Mouse (Mus musculus): ENCODE results near the gene 2810408A11Rik. TPM values are rescaled to one million over a fixed set of nuclear protein-coding genes. Genes with fewer than 3 reads are reported as not detected.
A peak's percentile ranks its signal among the peaks of the same experiment; 100 is the strongest.

2810408A11Rik gene
- polyA plus RNA-seq, 1 experiment from 2014 or later, result 5.3 TPM

DNA sequence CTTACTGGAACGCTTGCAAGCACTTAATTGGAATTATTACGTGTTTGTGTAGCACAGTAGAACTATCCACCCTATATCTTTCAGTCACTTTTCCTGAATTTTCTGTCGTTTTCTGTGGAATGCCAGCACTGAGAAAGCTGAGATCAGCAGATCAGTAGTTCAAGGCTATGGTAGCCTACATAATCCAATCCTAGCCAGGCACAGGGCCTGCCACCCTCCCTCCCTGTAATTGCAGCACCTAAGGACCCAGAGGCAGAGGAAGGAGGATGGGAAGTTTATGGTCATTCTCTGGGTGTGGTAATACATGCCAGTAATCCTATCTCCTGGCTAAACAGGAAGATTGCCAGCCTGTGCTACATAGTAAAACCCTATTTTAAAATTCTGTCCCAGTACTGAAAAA, 22.0 kb upstream of the 2810408A11Rik start:
- 73% methylated on average over 3 of the region's 3 CpGs for WGBS (ENCODE audit: insufficient replicate concordance)
- Histone ChIP-seq H3K4me2 (peak overlapping the region; percentile 55), H3K9ac (ENCODE audit: low read depth, low read length) (0 out of 2 replicates have a peak overlapping the region, but pooled peaks have one; percentile 82)

DNA sequence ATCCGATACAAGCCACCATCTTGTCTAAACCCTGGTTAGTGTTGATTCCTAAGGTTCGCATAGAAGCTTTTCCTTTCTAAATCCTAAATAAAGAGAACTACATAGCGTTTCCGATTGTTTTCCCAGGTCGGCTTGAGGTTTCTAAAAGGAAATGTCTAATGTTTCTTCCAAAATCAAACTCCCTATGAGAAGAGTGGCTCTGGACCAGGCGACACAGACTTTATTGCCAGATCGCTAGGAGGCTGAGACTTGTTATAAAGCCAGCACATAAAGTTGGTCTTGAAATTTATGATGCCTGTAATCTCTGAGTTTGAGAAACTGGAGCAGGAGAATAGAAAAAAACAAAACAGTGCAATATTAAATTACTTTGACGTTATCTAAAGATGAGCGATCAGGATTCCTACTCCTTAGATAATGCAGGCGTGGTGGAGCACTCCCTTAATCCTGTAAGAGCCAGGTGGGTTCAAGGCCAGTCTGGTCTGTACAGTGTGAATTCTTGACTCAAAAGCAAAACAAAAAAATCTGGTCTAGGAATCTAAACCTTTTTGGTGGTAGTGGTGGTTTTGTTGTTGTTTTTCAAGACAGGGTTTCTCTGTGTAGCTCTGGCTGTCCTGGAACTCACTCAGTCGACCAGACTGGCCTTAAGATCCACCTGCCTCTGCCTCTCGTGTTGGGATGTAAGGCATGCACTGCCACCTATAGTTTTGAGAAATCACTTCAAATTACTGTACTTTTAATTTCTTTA, 21.4 kb upstream of the 2810408A11Rik start:
- 4% methylated on average over 12 of the region's 12 CpGs for WGBS (ENCODE audit: insufficient replicate concordance)
- Histone ChIP-seq H3K27ac (ENCODE audit: low read depth, low read length) (peak overlapping the region; percentile 98), H3K4me3 (ENCODE audit: low read depth, low read length) (peak overlapping the region; percentile 95), H3K4me2 (peak overlapping the region; percentile 55), H3K36me3 (ENCODE audit: control insufficient read depth, insufficient read depth, low read length) (peaks cover 12% of the 10 kb centered on the region), H3K9me3 (replicated peaks; ENCODE audit: control insufficient read depth, low read length) (no peaks in the 10 kb centered on the region), H3K4me1 (ENCODE audit: control insufficient read depth, insufficient read depth, low read length) (peaks cover 13% of the 10 kb centered on the region), H3K27me3 (ENCODE audit: control insufficient read depth, insufficient read depth, low read length) (no peaks in the 10 kb centered on the region), H3K9ac (ENCODE audit: low read depth, low read length) (peak overlapping the region; percentile 82)
- ATAC-seq (replicated peaks; ENCODE audit: insufficient number of reproducible peaks, low FRiP score, low TSS enrichment), result no peak

More for the DNA sequence above, 22.0 kb upstream of the 2810408A11Rik start:
- H3K27ac ChIP-seq (ENCODE audit: low read depth, low read length), result peak overlapping the region; percentile 98; the same call in 1 of the 2 replicates
- peaks cover 13% of the 10 kb centered on the region for H3K4me1 ChIP-seq (ENCODE audit: control insufficient read depth, insufficient read depth, low read length)
- peaks cover 6% of the 10 kb centered on the region for H3K36me3 ChIP-seq (ENCODE audit: control insufficient read depth, insufficient read depth, low read length)
- H3K27me3 ChIP-seq (ENCODE audit: control insufficient read depth, insufficient read depth, low read length), result no peaks in the 10 kb centered on the region
- ATAC-seq (replicated peaks; ENCODE audit: insufficient number of reproducible peaks, low FRiP score, low TSS enrichment), result no peak
- H3K4me3 ChIP-seq (ENCODE audit: low read depth, low read length), result no peak overlapping the region
- no peaks in the 10 kb centered on the region for H3K9me3 ChIP-seq (replicated peaks; ENCODE audit: control insufficient read depth, low read length)

DNA sequence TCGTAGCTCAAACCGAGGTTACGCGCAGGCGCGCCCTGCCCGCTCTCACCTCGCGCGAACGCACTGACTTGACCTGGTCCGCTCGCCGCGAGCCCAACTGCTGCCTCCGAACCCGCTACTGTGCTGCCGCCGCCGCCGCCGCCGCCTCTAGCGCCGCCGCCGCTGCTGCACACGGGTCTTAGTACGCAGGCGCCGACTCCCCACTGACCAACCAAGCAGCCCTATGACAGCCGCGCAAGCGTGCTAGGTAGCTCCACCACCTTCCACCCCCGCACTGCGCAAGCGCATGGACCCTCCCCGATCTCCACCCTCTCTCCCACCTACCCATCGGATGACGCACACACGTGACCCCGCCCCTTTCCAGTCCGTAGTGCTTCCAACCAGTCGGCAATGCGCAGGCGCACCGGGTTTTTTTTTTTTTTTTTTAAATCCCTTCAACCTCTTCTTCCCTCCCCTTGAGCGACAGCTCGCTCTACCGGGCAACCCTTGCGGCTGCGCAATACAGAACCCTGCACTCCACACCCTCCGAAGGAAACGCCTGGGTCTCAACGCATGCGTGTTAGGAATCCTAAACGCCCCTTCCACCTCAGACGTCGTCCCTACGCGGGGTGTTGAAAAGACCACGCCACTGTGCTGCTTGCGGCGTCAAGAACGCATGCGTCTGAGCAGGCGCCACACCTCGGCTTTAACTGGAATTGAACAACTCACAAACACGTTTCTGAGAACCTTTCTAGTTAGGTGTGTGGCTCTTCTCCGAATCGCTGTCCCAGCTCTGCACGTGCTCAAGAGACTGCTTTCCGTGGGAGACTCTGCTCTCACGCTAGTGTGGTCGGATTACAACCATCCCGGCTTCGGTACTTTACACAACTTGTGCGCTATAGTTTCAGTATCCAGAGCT, 20.6 kb upstream of the 2810408A11Rik start, which contains the start of gene Eif5a:
Eif5a (minus strand) TSS at position 845 of the 898 bp plus-strand sequence.
- peak; percentile 95 for ATAC-seq (replicated peaks; ENCODE audit: insufficient number of reproducible peaks, low FRiP score, low TSS enrichment)
- Histone ChIP-seq H3K9ac (ENCODE audit: low read depth, low read length) (peak within 1 kb of the TSS; percentile 99), H3K9me3 (replicated peaks; ENCODE audit: control insufficient read depth, low read length) (no peaks in the 10 kb centered on the region), H3K4me1 (ENCODE audit: control insufficient read depth, insufficient read depth, low read length) (peaks cover 14% of the 10 kb centered on the region), H3K27ac (ENCODE audit: low read depth, low read length) (peak within 1 kb of the TSS; percentile 98), H3K4me3 (ENCODE audit: low read depth, low read length) (peak within 1 kb of the TSS; percentile 95), H3K36me3 (ENCODE audit: control insufficient read depth, insufficient read depth, low read length) (peaks cover 14% of the 10 kb centered on the region), H3K4me2 (peak within 1 kb of the TSS; percentile 72), H3K27me3 (ENCODE audit: control insufficient read depth, insufficient read depth, low read length) (no peaks in the 10 kb centered on the region)
- WGBS (ENCODE audit: insufficient replicate concordance), result under 1% methylated on average over 78 of the region's 78 CpGs

DNA sequence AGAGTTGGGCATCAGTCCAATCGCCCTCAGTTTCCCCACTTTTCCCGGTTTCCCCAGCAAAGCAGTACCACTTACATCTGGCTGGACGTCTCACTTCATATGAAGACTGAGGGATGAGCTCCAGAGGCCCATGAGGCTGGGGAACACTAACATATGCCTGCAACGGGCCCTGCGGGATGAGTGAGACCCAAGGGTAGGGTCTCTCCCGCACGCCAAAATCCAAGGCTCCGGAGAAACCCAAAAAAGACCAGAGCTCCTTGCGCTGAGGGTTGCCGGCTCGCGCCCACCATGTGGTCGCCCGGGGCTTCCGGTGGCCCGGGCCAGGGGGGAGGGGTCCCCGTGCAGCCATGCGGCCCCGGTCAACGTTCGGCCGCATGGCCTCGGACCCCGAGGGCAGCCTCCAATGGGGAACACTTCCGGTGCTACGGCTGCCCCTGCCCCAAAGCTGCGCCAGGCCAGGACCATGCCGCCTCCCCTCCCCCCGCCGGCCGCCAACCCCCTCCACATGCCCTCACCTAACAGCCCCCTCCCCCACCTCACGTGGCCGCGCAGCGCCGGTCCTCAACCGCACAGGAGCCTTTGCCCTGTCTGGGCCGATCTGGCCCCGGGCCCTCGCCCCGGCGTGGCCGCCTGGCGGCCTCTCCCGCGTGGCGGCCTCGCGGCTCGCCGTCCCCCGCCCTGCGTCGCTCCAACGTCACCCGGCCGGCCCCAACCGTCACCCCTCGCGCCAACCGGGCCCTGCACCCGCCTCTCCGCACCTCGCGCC, 19.7 kb upstream of the 2810408A11Rik start:
- ATAC-seq (replicated peaks; ENCODE audit: insufficient number of reproducible peaks, low FRiP score, low TSS enrichment), result no peak
- under 1% methylated on average over 64 of the region's 65 CpGs for WGBS (ENCODE audit: insufficient replicate concordance)
- peaks cover 23% of the 10 kb centered on the region for H3K4me1 ChIP-seq (ENCODE audit: control insufficient read depth, insufficient read depth, low read length)

DNA sequence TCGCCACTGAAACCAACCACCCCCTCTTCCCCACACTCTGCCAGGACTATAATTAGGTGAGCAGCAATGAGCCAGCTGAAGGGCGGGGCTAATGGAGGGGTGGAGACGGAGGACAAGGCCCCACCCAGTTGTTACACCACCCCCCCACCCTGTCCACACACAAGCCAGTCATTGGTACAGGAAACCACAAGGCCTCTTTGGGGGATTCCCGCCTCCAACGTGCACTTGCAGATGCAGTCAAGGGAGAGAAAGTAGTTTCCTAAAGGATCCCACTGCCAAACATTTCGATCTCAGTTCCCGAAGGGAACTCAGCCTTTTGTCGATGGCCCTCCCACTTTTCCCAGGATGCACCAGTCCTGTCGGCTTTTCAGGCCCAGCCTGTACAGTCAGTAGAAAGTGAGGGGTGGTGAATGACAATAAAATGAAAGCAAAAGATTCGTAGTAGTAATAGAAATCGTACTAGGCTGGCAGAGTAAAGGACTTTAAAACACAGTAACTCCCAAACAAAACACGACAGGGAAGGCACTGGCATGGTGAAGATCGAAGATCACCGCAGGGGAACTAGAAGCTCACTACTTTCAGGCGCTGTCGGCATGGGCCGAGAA, 19.0 kb upstream of the 2810408A11Rik start:
- peak overlapping the region; percentile 95 for H3K4me3 ChIP-seq (ENCODE audit: low read depth, low read length)
- H3K27me3 ChIP-seq (ENCODE audit: control insufficient read depth, insufficient read depth, low read length), result no peaks in the 10 kb centered on the region
- peak overlapping the region; percentile 99 for H3K9ac ChIP-seq (ENCODE audit: low read depth, low read length)
- H3K9me3 ChIP-seq (replicated peaks; ENCODE audit: control insufficient read depth, low read length), result no peaks in the 10 kb centered on the region
- 0 out of 2 replicates have a peak, but pooled peaks have one; percentile 23 for ATAC-seq (replicated peaks; ENCODE audit: insufficient number of reproducible peaks, low FRiP score, low TSS enrichment)
- peaks cover 21% of the 10 kb centered on the region for H3K36me3 ChIP-seq (ENCODE audit: control insufficient read depth, insufficient read depth, low read length)
- peaks cover 30% of the 10 kb centered on the region for H3K4me1 ChIP-seq (ENCODE audit: control insufficient read depth, insufficient read depth, low read length)
- peak overlapping the region; percentile 98 for H3K27ac ChIP-seq (ENCODE audit: low read depth, low read length)
- WGBS (ENCODE audit: insufficient replicate concordance), result under 1% methylated on average over 17 of the region's 17 CpGs
- peak overlapping the region; percentile 72 for H3K4me2 ChIP-seq

More for the DNA sequence above, 19.7 kb upstream of the 2810408A11Rik start:
- Histone ChIP-seq H3K27ac (ENCODE audit: low read depth, low read length) (peak overlapping the region; percentile 98), H3K27me3 (ENCODE audit: control insufficient read depth, insufficient read depth, low read length) (no peaks in the 10 kb centered on the region), H3K4me3 (ENCODE audit: low read depth, low read length) (peak overlapping the region; percentile 95), H3K9ac (ENCODE audit: low read depth, low read length) (peak overlapping the region; percentile 99), H3K9me3 (replicated peaks; ENCODE audit: control insufficient read depth, low read length) (no peaks in the 10 kb centered on the region), H3K4me2 (peak overlapping the region; percentile 72), H3K36me3 (ENCODE audit: control insufficient read depth, insufficient read depth, low read length) (peaks cover 20% of the 10 kb centered on the region)

DNA sequence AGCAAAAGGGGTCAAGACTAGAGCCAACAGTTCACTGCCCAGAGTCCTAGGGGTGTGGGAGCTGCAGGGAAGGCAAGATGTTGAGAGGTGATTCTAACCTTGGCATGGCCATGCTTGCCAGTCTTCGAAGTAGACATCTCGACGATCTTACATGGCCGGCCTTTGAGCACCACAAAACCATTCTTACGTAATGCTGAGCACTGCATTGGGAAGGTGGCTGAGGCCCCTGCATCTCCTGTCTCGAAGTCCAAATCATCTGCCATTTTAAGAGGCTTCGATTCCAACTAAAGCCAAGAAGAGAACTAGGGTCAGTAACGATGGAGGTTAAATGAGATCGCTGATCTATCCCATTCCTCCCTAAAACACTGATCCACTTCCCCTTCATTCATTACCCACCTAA, 18.3 kb upstream of the 2810408A11Rik start:
- H3K9me3 ChIP-seq (replicated peaks; ENCODE audit: control insufficient read depth, low read length), result no peaks in the 10 kb centered on the region
- H3K36me3 ChIP-seq (ENCODE audit: control insufficient read depth, insufficient read depth, low read length), result peaks cover 21% of the 10 kb centered on the region
- peak overlapping the region; percentile 99 for H3K9ac ChIP-seq (ENCODE audit: low read depth, low read length)
- H3K27me3 ChIP-seq (ENCODE audit: control insufficient read depth, insufficient read depth, low read length), result no peaks in the 10 kb centered on the region
- peak overlapping the region; percentile 72 for H3K4me2 ChIP-seq
- peak overlapping the region; percentile 98 for H3K27ac ChIP-seq (ENCODE audit: low read depth, low read length)
- ATAC-seq (replicated peaks; ENCODE audit: insufficient number of reproducible peaks, low FRiP score, low TSS enrichment), result no peak
- H3K4me1 ChIP-seq (ENCODE audit: control insufficient read depth, insufficient read depth, low read length), result peaks cover 32% of the 10 kb centered on the region
- H3K4me3 ChIP-seq (ENCODE audit: low read depth, low read length), result peak overlapping the region; percentile 95
- 82% methylated on average over 9 of the region's 9 CpGs for WGBS (ENCODE audit: insufficient replicate concordance)

DNA sequence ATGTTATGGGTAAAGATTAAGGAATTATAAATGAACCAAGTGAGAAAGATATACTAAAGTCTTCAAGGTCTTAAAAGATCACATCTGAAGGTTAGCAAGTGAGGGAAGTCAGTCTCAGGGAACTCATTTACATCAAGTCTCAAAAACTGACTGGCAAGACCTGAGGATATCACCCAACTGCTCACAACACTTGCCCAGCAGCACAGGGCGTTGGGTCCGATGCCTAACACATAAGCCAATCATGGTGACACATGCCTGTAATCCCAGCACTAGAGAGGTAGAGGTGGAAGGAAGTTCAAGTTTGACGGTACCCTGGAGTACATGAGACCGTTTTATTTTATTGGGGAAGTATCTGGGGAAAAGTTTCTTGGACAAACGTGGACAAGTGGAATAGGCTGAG, 17.3 kb upstream of the 2810408A11Rik start:
- no peak for ATAC-seq (replicated peaks; ENCODE audit: insufficient number of reproducible peaks, low FRiP score, low TSS enrichment)
- no peaks in the 10 kb centered on the region for H3K9me3 ChIP-seq (replicated peaks; ENCODE audit: control insufficient read depth, low read length)
- no peak overlapping the region; the same call in 1 of the 2 replicates for H3K4me2 ChIP-seq
- no peak overlapping the region for H3K27ac ChIP-seq (ENCODE audit: low read depth, low read length)
- no peaks in the 10 kb centered on the region for H3K27me3 ChIP-seq (ENCODE audit: control insufficient read depth, insufficient read depth, low read length)
- peaks cover 36% of the 10 kb centered on the region for H3K4me1 ChIP-seq (ENCODE audit: control insufficient read depth, insufficient read depth, low read length)
- H3K4me3 ChIP-seq (ENCODE audit: low read depth, low read length), result no peak overlapping the region
- H3K36me3 ChIP-seq (ENCODE audit: control insufficient read depth, insufficient read depth, low read length), result peaks cover 23% of the 10 kb centered on the region
- 82% methylated on average over 5 of the region's 5 CpGs for WGBS (ENCODE audit: insufficient replicate concordance)
- H3K9ac ChIP-seq (ENCODE audit: low read depth, low read length), result no peak overlapping the region
